Mouse (Mus musculus) mature B cell (primary cell): ENCODE measurements around the gene Spi1.

Source experiments
- in situ Hi-C: fragments of 300-500 bp; cut with MboI; formaldehyde crosslinking; loops from 2 replicates; pipeline ENCODE4 v1.14.3; 2019

Gene Spi1

DNA sequence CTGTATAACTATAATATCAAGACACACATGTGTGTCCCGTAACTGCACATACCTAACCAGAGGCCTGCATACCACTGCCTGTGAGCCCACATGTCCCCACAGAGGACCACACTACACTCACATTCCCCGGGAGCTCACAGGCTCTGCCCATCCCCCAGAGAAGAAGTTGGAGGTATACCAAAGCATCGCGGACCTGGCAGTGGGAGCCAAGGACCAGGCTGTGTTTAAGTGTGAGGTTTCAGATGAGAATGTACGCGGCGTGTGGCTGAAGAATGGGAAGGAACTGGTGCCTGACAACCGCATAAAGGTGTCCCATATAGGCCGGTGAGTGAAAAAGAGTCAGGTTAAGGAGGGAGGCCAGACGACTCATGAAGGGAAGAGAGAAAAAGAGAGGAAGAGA, 42.9 kb downstream of the Spi1 start:
- in situ Hi-C loops, result no loop called here

DNA sequence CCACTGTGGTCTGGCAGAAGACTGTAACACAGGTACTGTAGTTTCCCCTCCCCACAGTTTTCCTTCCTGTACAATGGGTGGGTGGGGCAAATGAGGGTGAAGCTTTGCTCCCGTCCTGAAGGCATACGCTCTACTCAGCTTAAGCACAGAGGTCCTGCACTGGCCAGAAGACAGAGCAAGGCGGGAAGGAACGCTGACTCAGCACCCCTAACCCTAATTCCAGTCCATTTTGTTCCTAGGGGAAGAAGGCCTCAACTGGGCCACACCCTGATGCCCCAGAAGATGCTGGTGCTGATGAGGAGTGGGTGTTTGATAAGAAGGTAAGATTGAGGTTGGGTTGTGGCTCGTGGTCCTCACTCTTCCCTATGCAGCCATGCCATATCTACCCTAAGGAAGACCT, 46.6 kb downstream of the Spi1 start:
- in situ Hi-C loops, result no loop called here

DNA sequence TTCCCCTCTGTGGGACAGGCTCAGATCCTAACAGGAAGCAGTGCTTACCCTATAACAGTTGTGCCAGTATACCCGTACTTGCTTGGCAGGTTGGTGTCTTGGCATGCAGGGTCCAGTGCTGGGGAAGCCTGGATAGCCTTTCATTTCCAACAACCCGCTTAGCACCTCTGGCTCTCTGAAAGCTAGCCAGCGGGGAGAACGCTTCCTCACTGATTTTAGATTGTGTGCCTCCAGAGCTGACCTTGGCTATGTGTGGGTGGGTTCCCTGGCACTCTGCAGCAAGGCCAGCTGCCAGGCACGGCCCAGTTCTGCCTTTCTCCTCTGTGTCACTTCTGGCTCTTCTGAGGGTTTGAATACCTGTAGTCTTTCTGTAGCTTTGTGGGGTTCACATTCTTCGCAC, 47.9 kb downstream of the Spi1 start:
- in situ Hi-C loops, result no loop called here

DNA sequence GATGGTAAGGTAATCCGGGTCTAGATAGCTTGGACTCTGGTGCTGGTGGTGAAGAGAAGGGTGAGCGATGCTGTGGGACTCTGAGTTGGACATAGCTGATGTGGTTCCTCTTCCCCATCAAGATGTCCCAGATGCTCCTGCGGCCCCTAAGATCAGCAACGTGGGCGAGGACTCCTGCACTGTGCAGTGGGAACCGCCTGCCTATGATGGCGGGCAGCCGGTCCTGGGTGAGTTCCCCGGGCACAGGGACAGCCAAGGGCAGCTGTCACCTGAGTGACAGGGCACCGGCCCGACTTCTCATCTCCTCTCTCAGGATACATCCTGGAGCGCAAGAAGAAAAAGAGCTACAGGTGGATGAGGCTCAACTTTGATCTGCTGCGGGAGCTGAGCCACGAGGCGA, 49.1 kb downstream of the Spi1 start:
- in situ Hi-C loops, result no loop called here

DNA sequence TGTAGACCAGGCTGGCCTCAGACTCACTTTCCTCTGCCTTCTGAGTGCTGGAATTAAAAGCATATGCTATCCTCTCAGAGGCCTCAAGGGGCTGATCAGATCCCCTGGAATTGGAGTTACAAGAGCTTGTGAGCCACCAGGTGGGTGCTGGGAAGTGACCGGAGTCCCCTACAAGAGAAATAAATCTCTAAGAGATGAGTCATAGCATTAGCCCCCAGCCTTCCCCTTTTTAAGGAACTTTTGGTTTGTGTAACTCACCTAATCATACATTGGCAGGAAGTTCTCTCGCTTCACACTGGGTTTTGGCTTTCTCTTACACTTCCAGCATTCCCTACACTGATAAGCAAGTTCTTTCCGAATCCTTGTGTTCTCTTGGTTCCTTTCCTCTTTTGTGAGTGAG, 49.8 kb downstream of the Spi1 start:
- in situ Hi-C loops, result no loop called here

DNA sequence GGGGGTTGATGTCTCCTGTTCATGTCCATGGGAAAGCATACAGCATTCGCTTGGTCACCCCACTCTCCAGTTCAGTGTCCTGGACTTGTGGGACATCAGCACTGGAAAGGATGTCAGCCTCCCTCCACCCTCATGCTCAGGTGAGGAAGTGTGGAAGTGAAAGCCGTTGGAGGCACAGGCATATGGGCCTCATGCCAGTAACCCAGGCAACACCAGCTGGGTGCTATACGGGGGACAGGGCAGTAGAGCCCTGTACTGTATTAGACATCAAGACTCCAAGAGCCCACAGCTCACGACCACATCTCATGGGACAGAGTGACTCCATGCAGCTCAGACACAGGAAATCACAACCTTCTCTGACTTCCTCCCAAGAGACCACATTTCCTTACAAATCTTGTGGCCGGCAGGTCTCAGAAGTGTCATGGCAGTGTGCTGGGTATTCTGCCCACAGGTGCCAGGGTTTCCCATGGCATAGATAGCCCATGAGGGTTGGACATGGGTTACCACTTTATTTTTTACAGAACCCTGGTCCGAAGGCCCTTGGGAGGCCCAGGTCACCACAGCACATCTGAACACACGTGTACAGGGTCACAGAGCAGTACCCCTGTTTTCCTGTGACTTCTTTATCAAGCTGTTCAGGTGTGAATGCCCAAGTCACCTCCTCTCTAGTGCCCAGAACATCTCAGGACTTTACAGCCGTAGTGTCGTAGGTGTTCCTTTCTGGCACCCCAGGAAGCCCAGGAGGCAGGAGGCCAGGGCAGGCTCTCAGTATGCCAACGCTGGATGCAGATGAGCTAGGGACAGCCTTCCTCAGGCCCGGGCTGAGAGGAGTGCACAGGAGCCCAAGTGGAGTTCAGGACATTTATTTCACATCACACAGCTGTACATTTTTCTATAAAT, 54.6 kb downstream of the Spi1 start:
- in situ Hi-C loops, result no loop called here

DNA sequence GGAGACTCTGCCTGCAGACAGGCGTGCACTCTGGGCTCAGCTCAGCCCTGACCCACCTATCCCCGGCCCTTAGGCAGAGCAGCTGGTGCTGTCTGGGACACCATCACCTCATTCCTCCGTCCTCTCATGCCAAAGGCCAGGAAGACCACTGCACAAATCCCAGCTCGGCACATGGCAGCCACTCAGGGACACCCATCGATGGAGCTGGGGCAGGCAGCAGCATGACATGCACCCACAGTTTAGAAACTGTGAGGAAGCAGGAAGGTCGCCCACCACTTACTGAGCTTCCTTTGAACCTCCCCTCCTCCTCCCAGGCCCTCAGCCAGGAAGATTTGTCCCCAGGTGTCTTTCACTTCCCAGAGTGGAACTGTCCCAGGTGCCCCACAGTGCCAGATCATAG, 55.3 kb downstream of the Spi1 start:
- in situ Hi-C loops, result no loop called here

DNA sequence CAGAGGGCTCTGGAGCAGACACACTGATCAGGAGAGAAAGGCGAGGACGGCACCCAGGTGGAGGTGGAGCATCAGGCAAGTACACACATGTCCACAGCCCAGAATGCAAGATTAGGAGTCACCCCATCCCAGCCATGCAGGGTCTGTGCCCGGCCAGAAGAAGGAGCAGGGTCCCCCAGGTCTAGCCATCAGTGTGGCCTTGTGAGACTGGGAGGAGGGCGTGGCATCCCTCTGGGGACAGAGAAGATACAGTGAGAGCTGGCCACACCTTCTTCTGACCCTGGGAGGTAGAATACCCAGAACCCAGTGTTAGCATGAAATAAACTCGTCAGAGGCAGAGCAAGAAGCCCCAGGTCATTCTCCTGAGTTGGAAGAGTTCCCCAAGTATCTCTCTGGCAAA, 57.1 kb downstream of the Spi1 start:
- in situ Hi-C loops, result no loop called here

DNA sequence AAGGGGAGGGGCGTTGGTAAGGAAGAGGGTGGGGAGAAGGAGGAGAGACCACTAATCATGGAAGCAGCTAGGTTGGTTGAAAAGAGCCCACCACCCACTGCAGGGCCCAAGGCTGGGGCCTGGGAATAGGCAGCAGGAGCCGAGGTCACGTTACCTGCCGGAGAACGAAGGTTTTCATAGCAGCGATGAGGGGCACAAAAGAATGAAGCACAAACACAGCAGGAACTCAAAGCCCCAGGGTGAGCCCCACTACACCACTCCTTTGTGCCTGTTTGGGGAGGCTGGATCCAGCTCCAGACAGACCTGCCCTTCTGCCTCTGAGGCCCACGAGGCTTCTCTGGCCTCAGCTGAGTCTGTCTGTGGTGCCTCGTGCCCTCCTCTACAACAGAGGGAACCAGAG, 57.6 kb downstream of the Spi1 start:
- in situ Hi-C loops, result no loop called here

DNA sequence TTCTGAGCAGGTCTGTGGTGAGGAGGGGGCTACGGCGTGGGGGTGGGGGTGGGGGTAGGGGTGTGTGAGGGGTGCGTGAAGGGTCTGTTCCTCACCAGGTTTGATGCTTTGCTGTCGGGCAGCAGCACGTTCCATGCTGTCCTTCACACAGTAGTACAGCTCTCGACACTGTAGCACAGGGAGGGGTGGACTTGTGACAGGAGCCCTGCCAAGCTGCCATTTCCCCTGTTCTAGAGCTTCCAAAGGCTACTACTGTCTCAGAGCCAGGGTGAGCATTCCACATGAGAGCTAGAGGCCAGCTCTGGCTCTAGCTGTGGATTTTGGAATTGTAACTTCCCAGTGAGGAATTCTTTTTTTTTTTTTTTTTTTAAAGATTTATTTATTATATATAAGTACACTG, 60.7 kb downstream of the Spi1 start:
- in situ Hi-C loops, result no loop called here

DNA sequence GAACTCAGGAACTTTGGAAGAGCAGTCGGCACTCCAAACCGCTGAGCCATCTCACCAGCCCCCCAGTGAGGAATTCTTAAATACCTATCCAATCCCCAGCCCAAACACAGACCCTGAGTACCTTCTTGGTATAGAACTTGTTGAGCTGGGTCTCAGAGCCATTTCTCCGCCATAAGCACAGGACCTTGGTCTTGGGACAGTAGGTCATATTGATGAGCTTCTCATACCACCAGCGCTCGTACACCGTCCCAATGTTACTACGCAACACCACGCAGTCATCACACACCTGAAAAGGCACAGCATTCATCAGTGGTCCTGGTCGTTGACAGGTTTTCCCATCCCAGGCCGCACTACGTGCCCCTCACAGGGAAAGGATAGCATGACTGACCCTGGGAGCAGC, 61.2 kb downstream of the Spi1 start:
- in situ Hi-C loops, result no loop called here

DNA sequence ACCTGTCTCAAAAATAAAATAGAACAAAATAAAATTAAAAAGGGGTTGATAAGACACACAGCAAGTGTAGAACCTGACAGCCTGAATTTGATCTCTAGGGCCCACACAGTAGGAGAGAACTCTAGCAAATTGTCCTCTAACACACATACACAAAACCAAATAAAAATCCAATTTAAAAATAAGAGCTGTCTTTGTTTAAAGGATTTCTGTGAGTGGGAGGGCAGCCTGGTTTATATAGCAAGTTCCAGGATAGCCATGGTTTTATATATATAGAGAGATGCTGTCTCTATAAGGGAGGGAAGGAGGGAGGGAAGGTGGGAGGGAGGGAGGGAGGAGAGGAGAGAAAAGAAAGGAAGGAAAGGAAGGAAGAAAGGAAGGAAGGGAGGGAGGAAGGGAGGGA, 65.9 kb downstream of the Spi1 start:
- in situ Hi-C loops, result no loop called here

DNA sequence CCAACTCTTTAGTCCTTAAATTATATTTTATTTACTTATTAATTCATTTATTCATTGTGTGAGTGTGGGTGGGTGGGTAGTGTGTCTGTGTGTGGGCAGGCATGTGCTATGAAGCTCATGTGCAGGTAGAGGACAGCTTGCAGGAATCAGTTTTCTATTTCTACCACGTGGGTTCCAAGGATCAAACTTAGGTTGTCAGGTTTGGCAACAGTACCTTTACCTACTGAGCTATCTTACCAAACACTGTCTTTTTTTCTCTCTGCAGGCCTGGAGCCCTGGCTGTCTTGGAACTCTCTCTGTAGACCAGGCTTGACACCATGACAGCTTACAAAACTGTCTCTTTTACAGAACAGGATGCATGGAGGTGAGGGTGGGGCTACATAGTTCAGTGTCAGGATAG, 69.1 kb downstream of the Spi1 start:
- in situ Hi-C loops, result no loop called here

DNA sequence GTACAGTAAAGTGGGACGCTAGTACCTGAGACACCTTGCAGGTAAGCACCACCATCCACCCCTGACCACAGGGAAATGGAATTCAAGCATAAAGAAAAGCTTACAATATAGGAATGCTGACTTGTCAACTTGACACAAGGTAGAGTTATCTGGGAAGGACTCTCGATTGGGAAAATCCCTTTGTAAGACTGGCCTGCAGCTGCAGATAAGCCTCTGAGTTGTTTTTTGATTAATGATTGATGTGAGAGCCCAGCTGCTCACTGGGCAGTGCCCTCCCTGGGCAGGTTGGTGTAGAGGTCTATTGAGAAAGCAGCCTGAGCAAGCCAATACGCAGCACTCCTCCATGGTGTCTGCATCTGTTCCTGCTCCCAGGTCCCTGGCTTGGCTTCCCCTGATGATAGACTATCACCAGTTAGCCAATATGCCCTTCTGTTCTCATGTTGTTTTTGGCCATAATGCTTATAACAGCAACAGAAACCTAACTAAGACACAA, 70.7 kb downstream of the Spi1 start:
- in situ Hi-C loops, result no loop called here

DNA sequence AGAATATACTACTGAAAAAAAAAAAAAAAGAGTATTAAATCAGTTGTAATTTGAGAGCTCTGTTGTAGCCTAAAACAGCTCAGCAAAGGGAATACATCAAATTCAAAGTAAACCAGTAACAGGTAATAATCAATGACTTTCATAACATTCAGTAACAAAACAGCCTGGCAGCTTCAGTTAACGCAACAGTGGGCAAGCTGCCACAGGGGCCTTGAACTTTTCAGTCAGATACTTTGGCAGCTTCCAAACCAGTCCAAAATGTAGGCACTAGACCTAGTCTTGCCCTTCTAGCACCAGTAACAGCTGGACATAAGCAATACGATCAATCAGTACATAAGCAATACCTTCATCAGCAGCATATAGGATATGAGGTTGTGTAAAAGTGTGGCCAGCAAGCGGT, 71.9 kb downstream of the Spi1 start:
- in situ Hi-C loops, result no loop called here

DNA sequence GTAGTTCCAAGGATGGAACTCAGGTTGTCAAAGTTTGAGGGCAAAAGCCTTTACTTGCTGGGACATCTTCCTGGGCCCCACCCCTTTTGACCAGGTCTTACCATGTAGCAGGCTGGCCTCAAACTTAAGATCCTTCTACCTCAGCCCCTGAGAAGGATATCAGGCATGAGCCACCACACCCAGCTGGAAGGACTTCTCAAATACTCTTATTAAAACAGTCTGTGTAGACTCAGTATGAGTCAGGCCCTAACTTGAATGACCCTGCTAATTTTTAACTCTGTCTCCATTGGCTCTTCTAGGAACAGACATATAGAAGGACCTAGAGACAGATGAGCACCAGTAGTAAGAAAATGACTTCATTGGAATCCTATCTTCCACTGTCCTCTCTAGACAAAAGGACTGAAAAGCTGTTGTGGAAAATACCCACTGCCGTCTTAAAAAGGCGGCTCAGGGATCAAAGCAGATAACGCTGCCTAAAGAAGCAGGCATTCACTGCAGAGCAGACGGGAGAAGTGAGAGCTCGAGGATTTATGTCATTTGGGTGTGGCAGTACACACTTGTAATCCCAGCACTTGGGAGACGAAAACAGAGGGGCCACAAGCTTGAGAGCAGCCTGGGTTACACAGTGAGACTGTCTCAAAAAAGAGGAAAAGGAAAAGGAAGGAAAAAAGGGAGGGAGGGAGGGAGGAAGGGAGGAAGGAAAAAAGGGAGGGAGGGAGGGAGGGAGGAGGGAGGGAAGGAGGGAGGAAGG, 75.0 kb downstream of the Spi1 start:
- in situ Hi-C loops, result no loop called here

DNA sequence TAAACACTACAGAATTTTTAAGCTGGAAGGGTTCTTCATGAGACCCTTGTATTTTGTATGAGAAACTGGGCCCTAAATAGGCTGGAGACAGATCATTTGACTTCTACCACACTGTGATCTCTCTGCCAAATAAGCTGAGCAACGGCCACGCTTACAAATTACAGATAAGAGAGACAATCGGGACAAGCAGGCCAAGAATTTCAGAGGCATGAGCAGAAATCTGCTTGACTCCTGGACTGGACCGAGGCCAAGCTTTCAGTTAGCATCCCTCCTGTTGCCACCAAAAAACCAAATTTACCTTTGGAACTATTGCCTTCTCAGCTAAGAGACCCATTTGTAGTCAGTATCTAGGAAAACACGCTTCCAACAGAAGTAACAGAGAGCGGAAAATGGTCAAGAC, 78.4 kb downstream of the Spi1 start:
- in situ Hi-C loops, result no loop called here

DNA sequence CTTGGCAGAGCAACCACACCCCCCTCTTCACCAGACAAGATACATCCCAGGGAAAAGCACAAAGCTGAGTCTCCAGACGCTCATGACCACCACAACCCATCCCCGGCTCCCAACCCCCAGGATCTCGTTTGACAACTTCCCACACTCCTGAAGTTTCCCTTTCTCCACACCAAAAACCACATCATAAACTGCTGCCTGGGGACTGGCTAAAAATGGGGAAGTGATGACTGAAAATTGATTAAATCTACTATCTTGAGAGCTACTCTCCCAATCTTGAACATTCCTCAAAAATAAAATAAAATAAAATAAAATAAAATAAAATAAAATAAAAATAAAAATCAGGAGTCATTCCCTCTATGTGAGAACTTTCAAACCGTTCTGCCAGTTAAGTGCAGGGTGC, 80.8 kb downstream of the Spi1 start:
- in situ Hi-C loops, result no loop called here

DNA sequence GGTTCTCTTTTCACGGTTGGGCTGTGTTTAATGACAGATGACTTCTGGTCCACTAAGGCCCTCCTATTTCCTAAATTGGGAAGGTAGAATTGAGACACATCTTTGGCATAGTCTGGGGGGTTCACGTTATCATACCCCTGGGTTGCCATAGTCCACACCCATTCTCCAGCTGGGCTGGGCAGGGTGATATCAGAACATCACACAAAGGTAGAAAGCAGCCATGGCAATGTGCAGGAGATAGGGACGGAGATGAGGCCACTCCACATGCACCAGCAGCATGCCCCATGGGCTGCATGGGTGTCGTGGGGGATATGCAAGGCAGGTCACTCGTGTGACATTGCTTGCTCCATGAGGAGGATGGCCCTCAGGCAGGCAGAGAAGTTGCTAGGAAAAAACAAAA, 81.3 kb downstream of the Spi1 start:
- in situ Hi-C loops, result no loop called here

DNA sequence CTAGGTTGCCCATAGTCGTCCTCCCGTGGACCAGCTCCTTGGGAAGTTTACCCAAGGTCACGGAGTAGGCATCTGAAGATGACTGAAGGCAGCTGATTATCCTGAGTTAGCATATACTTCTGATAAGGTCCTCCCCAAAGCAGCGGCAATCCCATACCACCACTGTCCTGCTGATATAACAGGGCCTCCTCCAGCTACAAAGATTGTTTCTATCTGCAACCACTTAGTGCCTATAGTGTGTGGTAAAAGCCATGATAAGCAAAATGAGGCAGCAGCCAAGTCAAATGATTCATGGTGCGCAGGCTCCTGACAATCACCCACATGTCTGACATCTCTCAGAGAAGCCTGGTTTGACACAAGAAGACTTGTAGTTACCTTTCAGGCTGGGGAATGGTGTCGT, 82.8 kb downstream of the Spi1 start:
- in situ Hi-C loops, result no loop called here
